Mouse (Mus musculus) regulatory T cell (primary cell): ENCODE measurements around the gene Gm45337.
"Not testable (repeated sequence)": the region's sequence is repeated elsewhere in the genome, so short reads cannot be mapped to it uniquely, and the experiment has no call there.

ENCODE experiments used
- in situ Hi-C: fragments of 300-600 bp; cut with MboI, MseI; formaldehyde crosslinking; loops from one replicate; pipeline ENCODE4 v1.15.1; 2025; ENCODE audit warnings: high pct_unique_total_duplicates

Gm45337 gene

DNA sequence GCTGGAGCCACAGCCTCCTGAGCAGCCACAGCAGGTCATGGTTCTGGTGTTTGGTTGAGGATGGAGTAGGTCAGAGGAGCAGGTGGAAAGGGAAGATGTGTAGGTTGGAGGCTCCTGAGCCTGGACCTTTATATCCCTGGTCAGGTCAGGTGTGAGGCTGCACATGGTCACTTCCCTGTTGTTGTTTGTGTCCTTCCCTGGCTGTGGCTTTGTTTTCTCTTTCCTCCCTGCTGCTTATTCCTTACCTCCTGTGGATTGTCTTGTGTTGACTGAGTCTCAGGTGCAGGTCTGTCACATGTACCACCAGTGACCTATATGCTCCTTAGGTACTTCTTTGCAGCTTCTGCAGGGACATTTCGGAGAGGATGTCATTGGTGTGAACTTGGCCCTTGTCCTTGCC, at the start of gene Gm45337:
TSS of gene Gm45337 (minus strand) at position 101 of the 400 bp plus-strand sequence.
- in situ Hi-C loops: no loop called here

DNA sequence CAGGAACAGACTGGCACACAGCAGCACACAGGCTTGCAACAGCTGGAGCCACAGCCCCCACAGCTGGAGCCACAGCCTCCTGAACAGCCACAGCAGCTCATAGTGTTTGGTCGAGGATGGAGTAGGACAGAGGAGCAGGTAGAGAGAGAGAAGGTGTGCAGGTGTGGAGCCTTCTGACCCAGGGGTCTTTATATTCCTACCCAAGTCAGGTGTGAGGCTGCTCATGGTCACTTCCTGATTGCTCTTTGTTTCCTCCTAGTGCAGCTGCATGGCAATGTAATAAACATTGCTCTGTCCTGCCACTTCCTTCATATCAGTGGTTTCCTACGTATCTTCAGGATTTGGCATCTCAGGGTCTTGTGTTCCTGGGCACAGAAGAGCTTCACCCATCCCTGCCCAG, 45.9 kb upstream of the Gm45337 start, which contains the start of gene Gm10153:
TSS of gene Gm10153 (minus strand) at position 101 of the 400 bp plus-strand sequence.
- in situ Hi-C loops: no loop called here

DNA sequence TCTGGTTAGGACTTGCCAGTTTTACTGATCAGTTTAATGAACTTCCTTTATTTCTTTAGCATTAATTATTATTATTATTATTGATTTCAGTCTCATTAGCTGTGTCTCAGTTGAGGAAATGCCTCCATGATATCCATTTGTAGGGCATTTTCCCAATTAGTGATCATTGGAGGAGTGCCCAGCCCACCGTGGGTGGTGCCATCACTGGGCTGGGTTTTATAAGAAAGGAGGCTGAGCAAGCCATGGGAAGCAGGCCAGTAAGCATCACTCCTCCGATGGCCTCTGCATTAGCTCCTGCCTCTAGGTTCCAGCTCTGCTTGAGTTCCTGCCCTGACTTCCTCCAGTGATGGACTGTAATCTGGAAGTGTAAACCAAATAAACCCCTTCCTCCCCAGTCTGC, 43.7 kb upstream of the Gm45337 start:
- in situ Hi-C loops: no loop called here

DNA sequence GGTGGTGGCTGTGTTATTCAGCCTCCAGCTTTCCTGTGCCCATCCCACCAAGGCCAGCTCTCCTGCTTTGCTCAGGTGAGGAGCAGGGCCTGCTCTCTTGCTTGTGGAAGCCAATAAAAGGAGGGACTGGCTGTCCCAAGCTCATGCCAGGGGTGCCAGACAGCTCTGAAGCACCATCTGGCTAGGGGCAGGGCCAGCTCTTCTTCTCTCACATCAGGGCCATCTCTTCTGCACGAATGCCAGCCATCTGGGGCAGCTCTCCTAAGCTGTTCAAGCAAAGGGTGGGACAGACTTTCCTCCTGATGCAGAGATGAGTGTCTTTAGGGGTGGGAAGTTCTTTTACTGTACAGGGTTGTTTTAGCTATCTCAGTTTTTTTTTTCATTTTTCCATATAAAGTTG, 36.6 kb upstream of the Gm45337 start:
- in situ Hi-C loops: no loop called here

DNA sequence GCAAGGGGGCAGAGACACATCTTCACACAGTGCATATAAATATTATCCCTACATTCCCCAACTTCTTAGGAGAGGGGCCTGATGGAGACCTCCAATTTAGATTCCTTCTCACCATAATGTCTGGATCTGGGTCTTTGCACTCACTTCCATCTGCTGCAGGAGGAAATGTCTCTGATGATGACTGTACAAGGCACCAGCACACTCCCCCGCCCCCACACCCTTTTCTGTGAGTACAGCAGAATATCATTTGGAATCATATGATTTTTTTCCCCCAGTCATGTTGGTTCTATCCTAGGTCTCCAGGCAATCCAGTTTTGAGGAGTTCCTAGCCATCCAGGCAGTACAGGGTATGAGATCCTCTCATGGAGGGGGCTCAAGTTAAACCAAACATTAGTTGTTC, 34.3 kb upstream of the Gm45337 start:
- in situ Hi-C loops: no loop called here

DNA sequence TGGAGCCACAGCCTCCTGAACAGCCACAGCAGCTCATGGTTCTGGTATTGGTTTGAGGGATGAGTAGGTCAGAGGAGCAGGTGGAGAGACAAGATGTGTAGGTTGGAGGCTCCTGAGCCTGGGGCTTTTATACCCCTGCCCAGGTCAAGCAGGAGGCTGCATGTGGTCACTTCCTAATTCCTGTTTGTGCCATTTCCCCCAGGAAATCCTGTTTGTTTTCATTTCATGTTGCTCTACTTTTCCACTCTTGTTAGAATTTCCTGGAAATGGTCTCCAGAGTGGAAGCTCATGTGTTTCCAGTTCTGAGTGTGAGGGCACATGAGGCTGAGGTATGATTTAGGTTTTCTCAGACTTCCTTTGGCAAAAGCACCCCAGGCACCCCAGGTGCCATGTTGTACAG, 31.5 kb upstream of the Gm45337 start, which contains the start of gene Krtap5-2:
TSS of gene Krtap5-2 (minus strand) at position 101 of the 400 bp plus-strand sequence.
- in situ Hi-C loops: not testable (repeated sequence)

DNA sequence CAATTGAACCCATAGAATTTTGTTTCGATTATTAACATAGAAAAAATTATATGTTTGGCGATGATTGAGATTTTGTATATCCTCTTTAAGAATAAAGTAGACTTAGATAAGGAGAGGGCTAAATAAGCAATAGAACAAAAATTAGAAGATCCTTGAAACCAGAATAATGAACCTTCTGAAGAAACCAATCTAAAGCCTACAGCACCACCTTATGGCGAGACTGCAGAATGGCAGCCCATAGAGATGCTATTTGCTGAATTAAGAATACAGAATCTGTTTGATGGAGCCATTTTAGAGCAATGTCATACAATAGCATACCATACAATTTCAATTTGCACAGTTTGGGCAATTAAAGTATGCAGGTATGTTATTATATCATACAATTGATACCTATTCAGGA, 25.4 kb upstream of the Gm45337 start:
- in situ Hi-C loops: loop anchor here (10.0 kb wide), 1 partner anchor 425 kb away; no protein-coding TSS in a partner anchor

DNA sequence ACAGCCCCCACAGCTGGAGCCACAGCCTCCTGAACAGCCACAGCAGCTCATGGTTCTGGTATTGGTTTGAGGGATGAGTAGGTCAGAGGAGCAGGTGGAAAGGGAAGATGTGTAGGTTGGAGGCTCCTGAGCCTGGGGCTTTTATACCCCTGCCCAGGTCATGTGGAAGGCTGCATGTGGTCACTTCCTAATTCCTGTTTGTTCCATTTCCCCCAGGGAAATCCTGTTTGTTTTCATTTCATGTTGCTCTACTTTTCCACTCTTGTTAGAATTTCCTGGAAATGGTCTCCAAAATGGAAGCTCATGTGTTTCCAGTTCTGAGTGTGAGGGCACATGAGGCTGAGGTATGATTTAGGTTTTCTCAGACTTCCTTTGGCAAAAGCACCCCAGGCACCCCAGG, 21.2 kb upstream of the Gm45337 start, which contains the start of gene Gm4553:
TSS of gene Gm4553 (minus strand) at position 101 of the 400 bp plus-strand sequence.
- in situ Hi-C loops: loop anchor here (10.0 kb wide), 1 partner anchor 421 kb away; no protein-coding TSS in a partner anchor

DNA sequence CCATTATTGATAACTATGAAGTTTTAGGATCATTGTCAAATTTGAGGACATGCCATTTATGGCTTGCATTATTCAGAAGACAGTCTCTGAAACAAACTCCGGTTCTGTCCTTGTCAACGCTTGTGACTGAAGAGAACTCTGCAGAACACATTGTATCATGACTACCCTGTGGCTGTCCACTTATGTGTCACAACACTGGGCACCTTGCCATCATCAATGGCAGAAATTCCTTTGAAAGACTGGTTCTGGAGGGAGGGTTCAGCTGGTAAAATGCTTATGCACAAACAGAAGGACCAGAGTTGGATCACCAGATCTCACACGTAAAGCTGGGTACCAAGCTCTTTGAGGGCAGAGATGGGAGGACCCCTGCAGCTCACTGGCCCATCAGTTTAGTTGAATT, 15.0 kb upstream of the Gm45337 start:
- in situ Hi-C loops: no loop called here

DNA sequence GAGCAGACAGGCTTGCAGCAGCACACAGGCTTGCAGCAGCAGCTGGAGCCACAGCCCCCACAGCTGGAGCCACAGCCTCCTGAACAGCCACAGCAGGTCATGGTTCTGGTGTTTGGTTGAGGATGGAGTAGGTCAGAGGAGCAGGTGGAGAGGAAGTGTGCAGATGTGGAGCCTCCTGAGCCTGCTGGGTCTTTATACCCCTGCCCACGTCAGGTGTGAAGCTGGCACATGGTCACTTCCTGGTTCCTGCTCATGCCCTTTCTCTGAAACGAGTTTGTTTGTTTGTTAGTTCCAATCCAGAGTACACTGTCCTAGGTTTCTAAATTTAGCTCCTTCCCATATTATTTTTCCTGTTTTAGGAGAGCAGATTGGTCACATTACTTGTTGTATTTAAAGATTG, 12.6 kb upstream of the Gm45337 start, which contains the start of gene Gm29735:
TSS of gene Gm29735 (minus strand) at position 101 of the 400 bp plus-strand sequence.
- in situ Hi-C loops: not testable (repeated sequence)

DNA sequence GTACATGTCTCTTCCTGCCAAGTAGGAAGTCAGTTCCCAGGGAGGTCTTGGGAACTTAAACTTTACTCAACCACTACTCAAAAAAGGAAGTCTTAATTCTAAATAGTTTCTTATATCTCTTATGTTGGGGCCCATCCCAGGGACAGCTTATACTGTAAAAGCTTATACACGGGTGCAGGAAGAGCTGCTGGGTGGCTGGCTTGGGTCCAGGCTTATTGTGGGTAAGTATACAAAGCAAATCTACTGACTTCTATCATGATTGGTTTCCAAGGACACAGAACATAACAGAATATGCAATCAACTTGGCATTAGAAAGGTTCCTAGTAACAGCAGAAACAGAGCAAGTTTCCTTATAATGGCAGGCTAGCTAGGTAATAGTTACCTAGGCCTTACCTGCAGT, 10.9 kb upstream of the Gm45337 start:
- in situ Hi-C loops: no loop called here

DNA sequence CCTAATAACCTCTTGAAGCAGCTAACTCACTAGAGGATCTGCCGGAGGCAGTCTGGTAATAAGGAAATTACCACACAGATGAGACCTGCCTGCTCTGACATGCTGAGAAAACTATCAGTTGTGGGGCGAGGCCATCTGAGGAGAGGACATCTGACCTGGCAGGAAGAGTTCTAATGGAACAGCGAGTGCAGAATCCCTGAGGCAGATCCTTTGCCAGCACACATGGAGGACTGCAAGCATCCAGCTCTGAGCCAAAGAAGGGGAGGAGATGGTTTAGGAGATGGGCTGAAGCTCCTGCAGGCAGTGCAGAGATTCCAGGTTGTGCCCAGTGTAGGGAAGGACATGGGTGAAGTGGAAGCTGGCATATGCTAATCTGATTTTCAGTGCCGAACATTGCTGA, 7.8 kb upstream of the Gm45337 start:
- in situ Hi-C loops: no loop called here

DNA sequence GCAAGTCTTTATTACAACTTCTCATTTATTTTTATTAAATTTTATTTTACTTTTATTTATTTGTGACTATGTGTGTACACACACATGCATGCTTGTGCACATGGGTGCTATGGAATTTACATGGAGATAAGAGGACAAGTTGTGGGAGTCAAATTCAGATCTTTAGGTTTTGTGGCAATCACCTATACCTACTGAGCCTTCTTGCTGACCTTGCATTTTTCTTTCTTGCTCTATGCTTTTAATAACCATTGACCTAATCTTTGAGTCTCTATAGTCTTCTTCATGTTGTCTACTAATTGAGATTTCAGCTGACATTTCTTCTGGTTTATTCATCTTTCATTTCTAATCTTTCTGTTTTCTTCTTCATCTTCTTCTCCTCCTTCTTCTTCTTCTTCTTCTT, 4.2 kb upstream of the Gm45337 start:
- in situ Hi-C loops: loop anchor here (5.0 kb wide), 1 partner anchor 104 kb away; no protein-coding TSS in a partner anchor

DNA sequence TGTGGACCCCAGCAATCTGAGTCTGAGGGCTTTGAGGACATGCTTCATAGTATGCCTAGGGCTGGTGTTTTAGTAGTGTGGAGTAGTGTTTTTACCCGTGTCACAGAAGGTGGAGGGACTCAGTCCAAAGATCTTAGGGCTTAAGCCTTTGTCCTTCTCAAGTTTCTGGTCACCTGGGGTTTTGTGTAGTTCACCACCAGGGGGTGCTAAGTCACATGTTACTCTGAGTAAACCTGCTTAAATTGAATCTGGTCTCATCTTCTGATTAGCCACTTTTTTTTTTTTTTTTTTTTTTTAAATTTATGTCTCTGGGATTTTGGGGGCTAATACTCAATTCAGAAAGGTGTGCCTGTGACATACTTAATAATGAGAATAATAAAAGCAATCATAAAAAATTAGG, 1.6 kb upstream of the Gm45337 start:
- in situ Hi-C loops: loop anchor here (5.0 kb wide), 1 partner anchor 106 kb away; no protein-coding TSS in a partner anchor

DNA sequence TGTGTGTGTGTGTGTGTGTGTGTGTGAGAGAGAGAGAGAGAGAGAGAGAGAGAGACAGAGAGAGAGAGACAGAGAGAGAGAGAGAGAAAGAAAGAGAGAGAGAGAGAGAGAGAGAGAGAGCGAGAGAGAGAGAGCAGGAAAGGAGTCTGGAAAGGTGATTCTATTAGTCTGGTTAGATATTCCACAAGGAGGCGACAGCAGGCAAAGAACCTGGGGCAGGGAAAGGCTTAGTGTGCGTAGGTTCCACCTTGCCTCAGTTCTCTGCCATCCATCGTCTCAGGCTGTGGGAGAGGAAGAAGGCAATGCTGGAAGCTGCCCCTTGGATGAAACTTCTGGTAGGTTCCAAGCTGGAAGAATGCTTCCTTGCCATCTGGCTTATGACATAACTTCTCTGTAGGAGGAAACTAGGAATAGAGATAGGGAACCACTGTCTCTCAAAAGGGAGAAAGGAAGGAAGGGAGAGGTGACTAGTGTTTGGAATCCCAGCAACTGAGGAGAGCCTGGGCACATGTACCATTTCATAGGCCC, 1.1 kb upstream of the Gm45337 start:
- in situ Hi-C loops: loop anchor here (5.0 kb wide), 1 partner anchor 107 kb away; no protein-coding TSS in a partner anchor

DNA sequence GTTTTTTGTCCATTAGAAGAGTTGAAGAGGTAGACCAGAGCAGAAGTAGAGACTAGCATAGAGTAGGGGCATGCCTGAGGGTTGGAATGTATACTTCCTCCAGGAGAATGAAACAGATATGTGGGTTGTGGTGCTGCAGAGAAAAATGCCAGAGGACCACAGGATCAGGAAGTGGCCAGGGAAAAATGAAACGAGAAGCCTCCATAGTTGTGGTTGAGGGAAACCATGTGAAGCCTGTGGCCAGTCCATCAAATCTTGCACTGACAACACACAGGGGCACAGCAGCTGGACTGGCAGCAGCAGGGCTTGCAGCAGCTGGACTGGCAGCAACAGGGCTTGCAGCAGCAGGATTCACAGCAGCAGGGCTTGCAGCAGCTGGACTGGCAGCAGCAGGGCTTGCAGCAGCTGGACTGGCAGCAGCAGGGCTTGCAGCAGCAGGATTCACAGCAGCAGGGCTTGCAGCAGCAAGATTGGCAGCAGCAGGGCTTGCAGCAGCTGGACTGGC, 849 bp downstream of the Gm45337 start:
- in situ Hi-C loops: not testable (repeated sequence)

DNA sequence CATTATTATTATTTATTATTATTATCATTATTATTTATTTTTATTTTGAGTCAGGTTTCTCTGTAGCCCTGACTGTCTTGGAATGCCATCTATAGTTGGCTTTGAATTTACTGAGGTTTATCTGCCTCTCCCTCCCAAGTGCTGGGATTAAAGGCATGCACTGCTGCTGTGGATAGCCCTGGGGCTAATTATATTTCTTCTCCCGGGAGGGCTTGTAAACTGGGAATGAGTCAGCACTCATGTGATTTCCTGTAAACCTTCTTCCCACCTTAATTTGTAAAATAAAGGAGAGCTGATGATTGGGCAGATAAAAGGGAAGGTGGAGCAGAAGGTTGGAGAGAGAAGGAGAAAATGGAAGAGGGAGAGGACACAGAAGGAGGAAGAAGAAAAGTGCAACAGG, 3.7 kb downstream of the Gm45337 start:
- in situ Hi-C loops: no loop called here

DNA sequence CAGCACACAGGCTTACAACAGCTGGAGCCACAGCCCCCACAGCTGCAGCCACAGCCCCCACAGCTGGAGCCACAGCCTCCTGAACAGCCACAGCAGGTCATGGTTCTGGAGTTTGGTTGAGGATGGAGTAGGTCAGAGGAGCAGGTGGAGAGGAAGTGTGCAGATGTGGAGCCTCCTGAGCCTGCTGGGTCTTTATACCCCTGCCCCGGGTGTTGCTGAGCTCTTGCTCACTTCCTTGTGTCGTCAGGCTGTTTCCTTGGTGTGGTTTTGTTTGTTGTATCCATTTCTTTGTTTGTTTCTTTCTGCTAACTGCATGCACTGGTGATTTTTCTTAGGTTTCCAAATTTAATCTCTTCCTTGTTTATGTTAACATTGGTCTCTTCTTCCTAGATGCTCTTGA, 8.5 kb downstream of the Gm45337 start, which contains the start of gene Gm39115:
TSS of gene Gm39115 (minus strand) at position 101 of the 400 bp plus-strand sequence.
- in situ Hi-C loops: not testable (repeated sequence)

DNA sequence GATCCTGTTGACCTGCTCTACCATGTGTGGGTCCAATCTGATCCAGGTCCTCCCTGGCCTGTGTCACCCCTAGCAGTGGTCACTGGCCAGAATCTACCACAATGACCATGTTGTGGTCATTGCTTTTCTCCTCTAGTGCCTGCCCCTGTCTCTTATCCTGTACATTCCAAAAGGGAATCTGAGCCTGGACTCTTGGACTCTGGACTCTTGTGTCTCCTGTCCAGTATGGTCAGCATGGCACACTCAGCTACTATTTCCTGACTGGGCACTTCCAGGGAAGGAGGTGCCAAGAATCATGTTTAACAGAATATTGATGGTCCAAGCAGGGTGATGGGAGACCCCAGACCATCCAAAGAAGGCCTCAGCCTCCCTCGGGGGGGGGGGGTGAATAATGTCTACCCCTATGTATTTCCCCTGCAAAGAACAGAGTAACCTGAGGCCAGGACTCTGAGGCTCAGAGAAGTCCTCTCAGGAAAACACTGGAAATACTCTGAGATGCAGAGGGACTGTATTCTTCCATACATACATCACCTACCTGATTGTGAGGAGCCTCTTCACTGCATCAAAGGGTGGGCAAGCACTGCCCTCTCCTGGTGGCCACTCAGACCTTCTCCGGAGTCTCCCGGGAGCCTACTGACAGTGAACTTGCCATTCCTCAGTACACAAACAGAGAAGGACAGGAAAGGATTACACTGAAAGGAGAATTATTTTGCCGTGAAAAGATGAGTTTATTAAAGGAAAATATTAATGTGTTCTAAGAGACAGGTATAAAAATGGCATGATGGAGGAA, 10.0 kb downstream of the Gm45337 start:
- in situ Hi-C loops: no loop called here

DNA sequence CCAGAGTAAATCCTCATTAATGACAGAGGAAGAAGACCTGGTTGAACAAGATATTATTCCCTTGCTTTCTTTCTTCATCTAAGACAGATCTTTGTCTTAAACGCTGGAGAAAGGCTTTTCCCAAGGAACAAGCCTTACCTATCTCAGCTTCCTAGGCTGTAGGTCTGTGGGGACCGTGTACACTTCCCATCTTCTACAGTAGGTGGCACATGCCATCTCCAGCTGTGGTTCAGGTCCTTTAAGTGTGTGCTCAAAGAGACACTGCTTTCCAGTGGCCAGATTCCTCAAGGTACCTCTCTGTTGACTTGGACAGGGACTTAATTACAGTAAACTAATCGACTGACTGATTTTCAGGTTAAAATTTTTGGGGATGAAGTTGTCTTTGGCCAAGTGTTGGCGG, 15.6 kb downstream of the Gm45337 start:
- in situ Hi-C loops: no loop called here

DNA sequence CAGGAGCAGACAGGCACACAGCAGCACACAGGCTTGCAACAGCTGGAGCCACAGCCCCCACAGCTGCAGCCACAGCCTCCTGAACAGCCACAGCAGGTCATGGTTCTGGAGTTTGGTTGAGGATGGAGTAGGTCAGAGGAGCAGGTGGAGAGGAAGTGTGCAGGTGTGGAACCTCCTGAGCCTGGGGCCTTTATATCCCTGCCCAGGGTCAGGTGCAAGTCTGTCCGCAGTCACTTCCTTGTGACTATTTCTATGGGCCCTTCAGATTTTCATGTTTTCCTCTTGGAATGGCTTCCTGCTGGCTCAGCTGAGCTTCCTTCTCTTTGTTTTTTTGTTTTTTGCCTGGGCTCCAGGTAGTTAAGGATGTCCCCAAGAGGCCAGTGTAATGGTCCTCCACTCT, 23.8 kb downstream of the Gm45337 start, which contains the start of gene Gm45618:
TSS of gene Gm45618 (minus strand) at position 101 of the 400 bp plus-strand sequence.
- in situ Hi-C loops: not testable (repeated sequence)

DNA sequence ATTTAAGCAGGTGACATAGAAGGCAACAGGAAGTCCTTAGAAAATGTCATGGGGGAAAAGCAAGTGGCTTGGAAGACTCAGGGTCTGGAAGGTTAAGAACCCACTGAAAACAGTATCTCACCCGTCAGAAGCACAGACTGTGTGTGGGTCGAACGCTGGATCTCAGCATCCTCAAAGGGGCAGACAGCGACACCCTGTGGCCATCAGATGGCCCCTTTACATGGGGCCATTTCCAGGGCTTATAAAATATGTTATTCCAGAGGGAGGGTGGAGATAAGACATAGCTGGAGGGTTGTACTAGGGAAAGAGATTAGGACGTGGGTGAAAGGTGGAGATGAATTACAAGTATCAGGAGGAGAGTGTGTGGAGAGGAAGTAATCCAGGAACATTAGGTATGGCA, 24.8 kb downstream of the Gm45337 start:
- in situ Hi-C loops: no loop called here
